Mouse (Mus musculus) CH12.LX (cell line): ENCODE measurements at regions not wholly inside any gene's neighbourhood (a gene's known extent, or its start where the extent isn't known, plus 50 kb on each side); places are given as distances from the start of the nearest gene placed in this dataset.

Experiments used
- DNase-seq: peaks from one replicate; pipeline ENCODE4 v3.0.0-alpha.2; 2013; ENCODE audit errors: extremely low read depth
- H3K27ac ChIP-seq: 2 replicates; pipeline ENCODE4 v1.5.1; 2012; ENCODE audit warnings: low read depth, mild to moderate bottlenecking, control low read depth, moderate library complexity; ENCODE audit not compliant: insufficient read depth
- H3K27me3 ChIP-seq: replicated peaks from 2 replicates; pipeline ENCODE3; 2012; ENCODE audit warnings: inconsistent platforms
- H3K36me3 ChIP-seq, 2 experiments: replicated peaks in 1 of 2; 2 replicates each; pipeline versions ENCODE3 to v1.6.1; 2012; ENCODE audit warnings: inconsistent platforms in 1 of 2, low read length in 1 of 2, mild to moderate bottlenecking in 1 of 2, mixed read lengths in 1 of 2, moderate library complexity in 1 of 2; ENCODE audit not compliant: control insufficient read depth in 1 of 2, insufficient read depth in 1 of 2
- H3K4me1 ChIP-seq, 2 experiments: 2 replicates each; pipeline ENCODE4 v1.6.1; 2012; ENCODE audit warnings: inconsistent platforms in 1 of 2, moderate library complexity in 1 of 2; ENCODE audit not compliant: insufficient read depth in 2 of 2, control insufficient read depth in 1 of 2
- H3K4me2 ChIP-seq: 2 replicates; pipeline ENCODE4 v1.6.1; 2012; ENCODE audit warnings: low read depth, mild to moderate bottlenecking, control low read depth; ENCODE audit not compliant: poor library complexity, insufficient read depth, severe bottlenecking
- H3K4me3 ChIP-seq, 3 experiments: fragments of 150-350 bp in 1 of 3; sonication (generic) in 1 of 3; replicated peaks in 1 of 3; 2 replicates each; pipeline versions ENCODE3 to v1.5.1; 2011 to 2012; ENCODE audit warnings: low read depth in 2 of 3, low read length in 2 of 3, mild to moderate bottlenecking in 2 of 3, moderate library complexity in 2 of 3, control low read depth in 1 of 3, improper control_type of control experiment in 1 of 3, inconsistent platforms in 1 of 3, mixed read lengths in 1 of 3; ENCODE audit not compliant: poor library complexity in 1 of 3
- H3K79me2 ChIP-seq: replicated peaks from 2 replicates; pipeline ENCODE4 v1.6.1; 2012; ENCODE audit warnings: mild to moderate bottlenecking, moderate library complexity; ENCODE audit not compliant: control insufficient read depth, poor library complexity, insufficient read depth, severe bottlenecking; ENCODE audit errors: extremely low read depth
- H3K9ac ChIP-seq: 2 replicates; pipeline ENCODE4 v1.6.1; 2012; ENCODE audit warnings: low read depth, mild to moderate bottlenecking, control low read depth, moderate library complexity; ENCODE audit not compliant: insufficient read depth
- H3K9me3 ChIP-seq: replicated peaks from 2 replicates; pipeline ENCODE3; 2012; ENCODE audit warnings: low read length, inconsistent platforms, mixed read lengths
- BHLHE40 ChIP-seq: IDR thresholded peaks from 2 replicates; pipeline ENCODE4 v1.6.1; 2011; ENCODE audit warnings: mild to moderate bottlenecking, low read depth, low read length, improper control_type of control experiment
- CHD1 ChIP-seq: IDR thresholded peaks from 2 replicates; pipeline ENCODE4 v1.6.1; 2012; ENCODE audit warnings: low read depth, low read length, improper control_type of control experiment, inconsistent platforms
- CHD2 ChIP-seq: IDR thresholded peaks from 2 replicates; pipeline ENCODE4 v1.6.1; 2011; ENCODE audit warnings: low read length, improper control_type of control experiment
- CTCF ChIP-seq, 2 experiments: IDR thresholded peaks in 1 of 2; conservative IDR thresholded peaks in 1 of 2; 2 replicates each; pipeline ENCODE4 v1.5.1; 2011 to 2012; ENCODE audit warnings: low read depth in 2 of 2, low read length in 2 of 2, improper control_type of control experiment in 1 of 2, inconsistent platforms in 1 of 2, mild to moderate bottlenecking in 1 of 2, moderate library complexity in 1 of 2
- E2F4 ChIP-seq: IDR thresholded peaks from 2 replicates; pipeline ENCODE4 v1.6.1; 2011; ENCODE audit warnings: low read depth, low read length, improper control_type of control experiment; ENCODE audit not compliant: insufficient replicate concordance
- ELF1 ChIP-seq: IDR thresholded peaks from 2 replicates; pipeline ENCODE4 v1.6.1; 2014; ENCODE audit warnings: low read depth, mild to moderate bottlenecking, inconsistent platforms, low read length, improper control_type of control experiment
- ETS1 ChIP-seq: conservative IDR thresholded peaks from 2 replicates; pipeline ENCODE4 v1.6.1; 2012; ENCODE audit warnings: low read depth, mild to moderate bottlenecking, inconsistent platforms, low read length, improper control_type of control experiment, moderate library complexity
- GABPA ChIP-seq: IDR thresholded peaks from 2 replicates; pipeline ENCODE4 v1.6.1; 2012; ENCODE audit warnings: low read depth, low read length, improper control_type of control experiment, inconsistent platforms; ENCODE audit not compliant: insufficient replicate concordance
- IRF4 ChIP-seq: IDR thresholded peaks from 2 replicates; pipeline ENCODE4 v1.6.1; 2014; ENCODE audit warnings: low read depth, mild to moderate bottlenecking, inconsistent platforms, low read length, improper control_type of control experiment
- JUN ChIP-seq: IDR thresholded peaks from 2 replicates; pipeline ENCODE4 v1.6.1; 2011; ENCODE audit warnings: low read depth, mild to moderate bottlenecking, low read length, improper control_type of control experiment, moderate library complexity; ENCODE audit not compliant: insufficient read depth
- JUND ChIP-seq: conservative IDR thresholded peaks from 2 replicates; pipeline ENCODE4 v1.6.1; 2011; ENCODE audit warnings: low read depth, low read length, improper control_type of control experiment
- KAT2A ChIP-seq: IDR thresholded peaks from 2 replicates; pipeline ENCODE4 v1.6.1; 2012; ENCODE audit warnings: low read length, improper control_type of control experiment, inconsistent platforms; ENCODE audit not compliant: insufficient replicate concordance
- MAX ChIP-seq: IDR thresholded peaks from 2 replicates; pipeline ENCODE4 v1.6.1; 2011; ENCODE audit warnings: low read length, improper control_type of control experiment
- MAZ ChIP-seq: IDR thresholded peaks from 2 replicates; pipeline ENCODE4 v1.6.1; 2012; ENCODE audit warnings: low read depth, mild to moderate bottlenecking, inconsistent platforms, low read length, improper control_type of control experiment, moderate library complexity
- MEF2A ChIP-seq: IDR thresholded peaks from 2 replicates; pipeline ENCODE4 v1.6.1; 2014; ENCODE audit warnings: low read depth, mild to moderate bottlenecking, inconsistent platforms, low read length, improper control_type of control experiment, borderline replicate concordance
- MXI1 ChIP-seq: IDR thresholded peaks from 2 replicates; pipeline ENCODE4 v1.6.1; 2011; ENCODE audit warnings: mild to moderate bottlenecking, low read depth, low read length, improper control_type of control experiment
- MYC ChIP-seq: IDR thresholded peaks from 2 replicates; pipeline ENCODE4 v1.6.1; 2011; ENCODE audit warnings: low read depth, mild to moderate bottlenecking, improper control_type of control experiment, low read length
- NELFE ChIP-seq: IDR thresholded peaks from 2 replicates; pipeline ENCODE4 v1.6.1; 2011; ENCODE audit warnings: low read depth, low read length, improper control_type of control experiment
- PAX5 ChIP-seq: IDR thresholded peaks from 2 replicates; pipeline ENCODE4 v1.6.1; 2012; ENCODE audit warnings: low read length, inconsistent platforms, mixed read lengths
- POLR2A ChIP-seq: IDR thresholded peaks from 2 replicates; pipeline ENCODE4 v1.6.1; 2011; ENCODE audit warnings: low read depth, mild to moderate bottlenecking, improper control_type of control experiment, low read length
- POLR2AphosphoS2 ChIP-seq: IDR thresholded peaks from 2 replicates; pipeline ENCODE4 v1.6.1; 2011; ENCODE audit warnings: low read depth, low read length, improper control_type of control experiment
- RAD21 ChIP-seq: IDR thresholded peaks from 2 replicates; pipeline ENCODE4 v1.6.1; 2011; ENCODE audit warnings: low read depth, mild to moderate bottlenecking, low read length, improper control_type of control experiment, moderate library complexity
- SIN3A ChIP-seq: IDR thresholded peaks from 2 replicates; pipeline ENCODE4 v1.6.1; 2012; ENCODE audit warnings: low read length, improper control_type of control experiment, inconsistent platforms
- SMC3 ChIP-seq: IDR thresholded peaks from 2 replicates; pipeline ENCODE4 v1.6.1; 2011; ENCODE audit warnings: low read depth, low read length, improper control_type of control experiment
- TCF12 ChIP-seq: IDR thresholded peaks from 2 replicates; pipeline ENCODE4 v1.6.1; 2014; ENCODE audit warnings: low read depth, mild to moderate bottlenecking, inconsistent platforms, low read length, improper control_type of control experiment
- UBTF ChIP-seq: IDR thresholded peaks from 2 replicates; pipeline ENCODE4 v1.6.1; 2012; ENCODE audit warnings: low read depth, mild to moderate bottlenecking, inconsistent platforms, low read length, improper control_type of control experiment, moderate library complexity
- USF1 ChIP-seq: IDR thresholded peaks from 2 replicates; pipeline ENCODE4 v1.6.1; 2014; ENCODE audit warnings: low read depth, mild to moderate bottlenecking, inconsistent platforms, low read length, improper control_type of control experiment
- USF2 ChIP-seq: conservative IDR thresholded peaks from 2 replicates; pipeline ENCODE4 v1.6.1; 2011; ENCODE audit warnings: low read depth, low read length, improper control_type of control experiment
- ZC3H11A ChIP-seq: IDR thresholded peaks from 2 replicates; pipeline ENCODE4 v1.6.1; 2012; ENCODE audit warnings: low read depth, mild to moderate bottlenecking, inconsistent platforms, low read length, improper control_type of control experiment
- ZKSCAN1 ChIP-seq: IDR thresholded peaks from 2 replicates; pipeline ENCODE4 v1.6.1; 2012; ENCODE audit warnings: low read depth, inconsistent platforms, low read length, improper control_type of control experiment, borderline replicate concordance
- ZMIZ1 ChIP-seq: IDR thresholded peaks from 2 replicates; pipeline ENCODE4 v1.6.1; 2012; ENCODE audit warnings: low read depth, mild to moderate bottlenecking, inconsistent platforms, low read length, improper control_type of control experiment
- ZNF384 ChIP-seq: IDR thresholded peaks from 2 replicates; pipeline ENCODE4 v1.6.1; 2012; ENCODE audit warnings: low read depth, low read length, improper control_type of control experiment, inconsistent platforms
- dilution Hi-C: fragments of 300-500 bp; cut with MboI; formaldehyde crosslinking; loops from 2 replicates; pipeline ENCODE4 v1.14.3; 2020; ENCODE audit warnings: low sequenced_read_pairs; ENCODE audit not compliant: extremely low pct_unique_long_range_greater_than_20kb, extremely low pct_ligation_motif_present
- in situ Hi-C: fragments of 300-500 bp; cut with MboI; formaldehyde crosslinking; loops from 3 replicates; pipeline ENCODE4 v1.14.3; 2019; ENCODE audit warnings: low sequenced_read_pairs, low pct_ligation_motif_present, low pct_unique_long_range_greater_than_20kb, mixed read lengths

GRCm38 (mm10) chr12:73450541-73450940, 95.7 kb downstream of the Tmem30b start:
- H3K4me2 ChIP-seq: no peak overlapping the region
- no peaks in the 10 kb centered on the region for H3K79me2 ChIP-seq
- DNase-seq: no peak
- peaks cover 3% of the 10 kb centered on the region for H3K9me3 ChIP-seq
- TF ChIP-seq ZKSCAN1 (no peak), KAT2A (no peak), CTCF (conservative IDR thresholded peaks at IDR 0.05 in 1 of 2, IDR thresholded peaks at IDR 0.05 in 1 of 2; ENCODE audit: low read depth in 2 of 2, low read length in 2 of 2) (no peak)
- peaks cover 0 to 5% of the 10 kb centered on the region in 2 experiments; a peak in 2 of 4 replicates for H3K4me1 ChIP-seq
- no peak overlapping the region for H3K9ac ChIP-seq
- dilution Hi-C loops (no loop called here), in situ Hi-C loops (loop anchor here (10.0 kb wide), 1 partner anchor 426 kb away; no protein-coding TSS in a partner anchor)
- no peak overlapping the region for H3K27ac ChIP-seq
- peaks cover 4% of the 10 kb centered on the region for H3K27me3 ChIP-seq
- H3K4me3 ChIP-seq: no peak overlapping the region
- H3K36me3 ChIP-seq: no peaks in the 10 kb centered on the region

GRCm38 (mm10) chr12:73449911-73450520, 96.2 kb downstream of the Tmem30b start:
- Histone ChIP-seq H3K4me3 (no peak overlapping the region), H3K79me2 (no peaks in the 10 kb centered on the region), H3K9me3 (peaks cover 3% of the 10 kb centered on the region), H3K9ac (no peak overlapping the region), H3K27me3 (peaks cover 4% of the 10 kb centered on the region), H3K36me3 (no peaks in the 10 kb centered on the region)
- TF ChIP-seq POLR2AphosphoS2: no peak
- TF ChIP-seq JUND: no peak
- peak; percentile 75 for TF ChIP-seq RAD21
- no peak for TF ChIP-seq MXI1
- TF ChIP-seq MAZ: no peak
- peak; percentile 45 to 65; a peak in 3 of 4 replicates for TF ChIP-seq CTCF (conservative IDR thresholded peaks at IDR 0.05 in 1 of 2, IDR thresholded peaks at IDR 0.05 in 1 of 2; ENCODE audit: low read depth in 2 of 2, low read length in 2 of 2)
- peak; percentile 69 for TF ChIP-seq SMC3
- TF ChIP-seq ELF1: no peak
- no peak for TF ChIP-seq ZNF384
- TF ChIP-seq PAX5: no peak
- no peak for TF ChIP-seq USF2
- TF ChIP-seq USF1: no peak
- TF ChIP-seq TCF12: no peak
- no peak for TF ChIP-seq MEF2A
- peak; percentile 20; the same call in 1 of the 2 replicates for TF ChIP-seq MAX
- no peak for TF ChIP-seq POLR2A
- no peak for TF ChIP-seq BHLHE40
- peak; percentile 61 for TF ChIP-seq ZC3H11A
- TF ChIP-seq ETS1: no peak
- no peak for TF ChIP-seq IRF4
- TF ChIP-seq NELFE: no peak
- TF ChIP-seq CHD2: no peak
- no peak for TF ChIP-seq GABPA
- no peak for TF ChIP-seq ZMIZ1
- TF ChIP-seq E2F4: no peak
- TF ChIP-seq CHD1: no peak
- TF ChIP-seq KAT2A: no peak
- TF ChIP-seq SIN3A: no peak
- no peak for TF ChIP-seq JUN
- no peak for TF ChIP-seq UBTF
- peak; percentile 84 for TF ChIP-seq MYC
- TF ChIP-seq, all 38 proteins: peak for 6
- Histone ChIP-seq H3K27ac (no peak overlapping the region), H3K4me1 (peaks cover 1 to 5% of the 10 kb centered on the region in 2 experiments), H3K4me2 (no peak overlapping the region)
- peak; percentile 40 for DNase-seq
- dilution Hi-C loops (no loop called here), in situ Hi-C loops (loop anchor here (10.0 kb wide), 1 partner anchor 425 kb away; no protein-coding TSS in a partner anchor)
